Mouse (Mus musculus): ENCODE data around the gene Arx.
A peak's percentile ranks its signal among the peaks of the same experiment; 100 is the strongest.

Arx gene

DNA sequence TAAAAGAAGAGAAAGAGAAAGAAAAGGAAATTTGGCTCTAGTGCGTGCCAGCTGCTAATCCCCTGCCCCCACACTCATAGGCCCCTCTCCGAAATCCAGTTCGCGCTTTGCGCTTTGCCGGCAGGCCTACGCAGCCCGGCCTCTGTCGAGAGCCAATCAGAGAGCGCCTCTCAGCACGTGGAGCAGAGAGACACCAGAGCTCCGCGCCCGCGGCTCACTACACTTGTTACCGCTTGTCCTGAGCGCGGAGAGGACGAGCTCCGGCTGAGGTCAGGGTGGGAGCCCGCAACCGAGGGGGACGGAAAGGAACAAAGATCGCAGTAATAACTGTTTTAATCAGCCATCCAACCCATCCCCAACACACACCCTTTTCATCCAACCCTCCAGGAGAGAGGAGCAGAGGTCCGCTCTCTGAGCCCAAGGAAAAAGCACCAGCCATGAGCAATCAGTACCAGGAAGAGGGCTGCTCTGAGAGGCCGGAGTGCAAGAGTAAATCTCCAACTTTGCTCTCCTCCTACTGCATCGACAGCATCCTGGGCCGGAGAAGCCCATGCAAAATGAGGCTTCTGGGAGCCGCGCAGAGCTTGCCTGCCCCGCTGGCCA is at the start of gene Arx:
TSS of gene Arx (plus strand) at position 155 of the 603 bp plus-strand sequence.
- peak; percentile 54 for DNase-seq

DNA sequence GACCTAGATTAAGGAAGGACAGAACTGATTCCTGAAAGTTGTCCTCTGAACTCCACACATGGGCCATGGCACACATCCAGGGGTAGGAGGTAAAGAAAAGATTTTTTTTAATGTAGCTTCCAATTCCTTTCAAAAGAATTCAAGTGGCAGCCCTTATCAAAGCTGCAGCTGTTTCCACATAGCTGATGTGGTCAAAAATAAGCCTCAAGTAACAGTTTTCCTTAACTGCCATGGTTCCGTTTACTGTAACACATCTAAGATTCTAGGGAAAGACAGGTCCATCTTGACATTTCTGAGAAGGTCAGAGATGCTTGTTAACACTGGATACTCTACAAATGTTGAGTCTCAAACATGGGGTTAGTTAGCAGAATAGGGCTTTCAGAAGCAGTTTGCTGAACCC is 34.9 kb upstream of the Arx start:
- no peak for DNase-seq

DNA sequence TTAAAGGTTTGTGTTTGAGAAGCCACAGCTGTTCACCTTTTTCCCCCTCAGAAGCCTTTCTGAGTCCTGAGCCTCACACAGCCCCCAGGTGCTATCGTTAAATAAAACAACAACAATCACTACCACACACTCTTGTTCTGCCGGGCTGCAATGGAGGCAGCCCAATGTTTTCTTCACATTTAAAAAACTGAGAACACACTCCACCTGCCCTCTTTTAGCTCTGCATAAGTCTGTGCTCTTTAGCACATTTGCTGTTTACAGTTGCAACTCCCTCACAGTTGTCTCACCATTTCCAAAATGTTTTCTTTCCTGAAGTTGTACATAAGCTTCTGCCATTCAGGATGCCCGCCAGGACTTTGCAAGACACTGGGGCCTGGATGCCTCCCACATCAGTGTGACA is 10.6 kb upstream of the Arx start:
- no peak for DNase-seq

DNA sequence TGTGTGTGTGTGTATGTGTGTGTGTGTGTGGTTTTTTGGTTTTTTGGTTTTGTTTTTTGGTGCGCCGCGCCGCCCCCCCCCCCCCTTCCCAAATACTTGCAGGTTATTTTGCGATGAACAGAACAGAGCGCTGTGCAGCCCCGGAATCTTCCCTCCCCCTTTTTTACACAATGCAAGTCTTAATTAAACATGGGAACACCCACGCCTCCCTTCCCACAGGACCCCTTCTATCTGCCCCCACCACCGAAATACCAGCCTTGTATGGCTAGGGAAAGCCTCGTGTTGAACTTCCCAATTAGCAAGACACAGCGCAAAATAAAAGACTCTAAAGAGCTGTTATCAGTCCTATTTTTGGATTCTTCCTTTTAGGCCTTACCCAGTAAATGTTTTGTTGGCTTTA is 6.3 kb upstream of the Arx start:
- no peak for DNase-seq

DNA sequence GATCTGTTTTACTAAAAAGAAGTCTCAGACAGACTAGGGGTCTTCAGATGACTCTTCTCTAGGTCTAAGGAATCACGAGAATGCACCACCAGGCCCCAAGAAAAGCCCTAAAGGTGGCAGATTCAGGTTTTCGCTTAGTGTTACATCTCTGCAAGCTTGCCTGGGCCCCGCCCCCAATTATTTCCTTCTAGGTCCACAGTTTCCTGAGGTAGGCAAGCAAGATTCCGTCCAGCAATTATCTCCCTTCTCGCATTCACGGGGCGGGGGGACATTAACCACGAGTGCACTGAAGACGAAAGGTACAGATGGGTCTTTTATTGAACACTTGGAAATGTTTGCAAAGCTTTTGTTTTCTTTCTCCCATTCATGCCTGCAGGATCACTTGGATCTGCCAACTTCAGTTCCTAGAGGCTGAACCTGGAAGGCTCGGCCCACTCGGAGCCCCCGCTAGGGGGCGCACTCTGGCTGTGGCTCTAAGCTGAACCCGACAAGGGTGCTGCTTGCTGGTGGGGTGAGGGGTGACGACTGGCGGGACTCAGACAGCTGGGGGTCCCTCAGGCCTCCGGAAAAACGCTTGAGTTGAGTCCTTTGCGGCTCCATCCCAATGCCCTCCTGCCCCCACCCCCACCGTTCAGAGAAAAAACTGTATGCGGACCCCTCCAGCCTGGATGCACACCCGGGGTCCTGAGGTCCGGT is 5.1 kb upstream of the Arx start:
- DNase-seq, result peak; percentile 58

DNA sequence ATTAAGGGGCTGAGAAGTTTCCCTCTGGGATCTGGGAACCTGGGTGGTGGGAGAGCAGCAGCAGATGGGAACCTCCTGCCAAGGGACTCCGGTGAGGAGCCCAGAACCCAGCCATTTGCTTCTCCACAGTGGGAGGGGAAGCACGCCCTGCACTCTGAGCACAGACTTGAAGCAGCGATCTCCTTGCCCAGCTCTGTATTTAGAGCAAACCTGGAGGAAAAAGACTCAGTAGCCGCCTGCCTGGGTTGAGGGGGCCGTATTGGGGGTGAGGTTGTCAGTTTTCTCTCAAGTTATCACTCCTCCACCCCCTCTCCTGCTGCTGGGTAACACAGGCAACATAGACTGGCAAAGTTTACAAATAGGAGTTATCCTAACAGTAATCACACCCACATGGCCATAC is 4.5 kb upstream of the Arx start:
- DNase-seq, result no peak

DNA sequence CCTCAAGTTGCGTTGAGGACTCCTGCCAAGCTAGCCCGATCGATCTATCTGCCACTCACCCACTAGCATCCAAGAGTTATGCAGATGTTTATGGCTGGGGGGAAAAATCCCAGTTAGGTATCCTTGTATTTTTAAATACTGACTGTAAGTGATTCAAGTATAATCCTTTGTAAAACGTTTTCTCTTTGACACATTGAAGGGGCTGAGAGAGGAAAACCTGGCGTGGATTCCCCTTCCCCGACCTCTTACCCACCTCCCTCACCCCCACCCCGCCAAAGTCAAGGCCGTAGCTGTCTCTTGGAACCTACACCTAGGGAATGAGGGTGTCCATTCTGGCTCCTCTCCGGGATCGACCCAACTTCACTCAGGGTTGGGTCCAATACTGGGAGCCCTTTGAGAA is 1.2 kb upstream of the Arx start:
- no peak for DNase-seq

DNA sequence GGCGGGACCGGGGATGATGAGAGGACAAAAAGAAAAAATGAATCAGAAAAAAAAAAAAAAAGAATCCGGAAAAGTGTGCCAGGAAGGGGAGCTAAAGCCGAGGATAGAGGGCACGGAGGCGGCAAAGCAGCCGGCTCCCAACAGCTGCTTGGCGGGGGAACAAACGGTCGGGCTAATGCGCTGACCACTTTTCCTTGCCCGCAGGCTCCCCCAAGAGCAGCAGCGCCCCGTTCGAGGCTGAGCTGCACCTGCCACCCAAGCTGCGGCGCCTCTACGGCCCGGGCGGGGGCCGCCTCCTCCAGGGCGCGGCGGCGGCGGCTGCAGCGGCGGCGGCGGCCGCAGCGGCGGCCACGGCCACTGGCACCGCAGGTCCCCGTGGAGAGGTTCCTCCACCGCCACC is 2.1 kb downstream of the Arx start:
- no peak for DNase-seq

DNA sequence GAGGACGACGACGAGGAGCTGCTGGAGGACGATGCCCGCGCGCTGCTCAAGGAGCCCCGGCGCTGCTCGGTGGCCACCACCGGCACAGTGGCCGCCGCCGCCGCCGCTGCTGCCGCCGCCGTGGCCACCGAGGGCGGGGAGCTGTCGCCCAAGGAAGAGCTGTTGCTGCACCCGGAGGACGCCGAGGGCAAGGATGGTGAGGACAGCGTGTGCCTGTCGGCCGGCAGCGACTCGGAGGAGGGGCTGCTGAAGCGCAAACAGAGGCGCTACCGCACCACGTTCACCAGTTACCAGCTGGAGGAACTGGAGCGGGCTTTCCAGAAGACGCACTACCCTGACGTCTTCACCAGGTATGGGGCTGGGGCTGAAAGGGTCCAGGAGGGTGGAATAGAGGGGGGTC is 2.8 kb downstream of the Arx start:
- DNase-seq, result no peak

DNA sequence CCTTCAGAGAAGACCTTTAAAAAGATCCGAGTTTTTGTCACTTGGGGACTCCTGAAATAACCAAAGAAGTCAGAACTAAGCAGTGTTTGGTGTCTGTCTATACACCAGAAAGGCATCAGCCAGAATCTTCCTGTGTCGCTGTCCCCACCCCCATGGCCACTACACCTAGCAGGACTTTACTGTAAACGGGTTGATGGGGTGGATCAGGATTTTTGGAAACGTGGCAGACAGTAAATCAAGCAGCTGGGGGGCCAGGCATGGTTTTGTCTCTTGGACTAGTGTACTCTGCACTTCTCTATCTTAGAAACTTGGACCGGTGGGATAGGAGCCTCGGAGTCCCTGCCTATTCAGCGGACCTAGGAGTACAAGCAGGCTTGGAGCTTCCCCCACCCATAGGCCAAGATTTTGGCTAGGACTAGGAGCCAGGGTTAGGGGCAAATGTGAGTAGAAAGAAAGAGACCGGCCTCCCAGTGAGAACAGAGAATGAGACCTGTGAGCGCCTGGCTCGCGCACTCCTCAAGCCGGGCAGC is 3.7 kb downstream of the Arx start:
- no peak for DNase-seq

DNA sequence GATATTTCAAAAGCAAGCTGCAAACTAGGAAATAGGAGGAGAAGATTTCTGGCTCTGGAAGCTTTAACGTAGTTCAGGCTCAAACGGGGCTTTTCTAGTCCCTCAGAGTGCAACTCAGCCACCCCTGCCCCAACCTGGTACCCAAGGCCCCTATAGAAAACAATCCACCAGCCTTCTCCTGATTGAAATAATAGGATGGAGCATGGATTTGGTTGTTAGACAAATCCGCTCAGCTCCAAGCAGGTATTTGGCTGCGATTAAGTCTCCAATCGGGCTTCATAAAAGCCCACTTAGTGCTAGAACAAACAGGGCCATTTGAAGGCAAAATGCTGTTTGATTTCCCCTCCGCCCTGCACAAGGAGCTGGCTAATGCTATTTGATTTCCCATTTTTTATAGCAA is 5.8 kb downstream of the Arx start:
- DNase-seq, result no peak

DNA sequence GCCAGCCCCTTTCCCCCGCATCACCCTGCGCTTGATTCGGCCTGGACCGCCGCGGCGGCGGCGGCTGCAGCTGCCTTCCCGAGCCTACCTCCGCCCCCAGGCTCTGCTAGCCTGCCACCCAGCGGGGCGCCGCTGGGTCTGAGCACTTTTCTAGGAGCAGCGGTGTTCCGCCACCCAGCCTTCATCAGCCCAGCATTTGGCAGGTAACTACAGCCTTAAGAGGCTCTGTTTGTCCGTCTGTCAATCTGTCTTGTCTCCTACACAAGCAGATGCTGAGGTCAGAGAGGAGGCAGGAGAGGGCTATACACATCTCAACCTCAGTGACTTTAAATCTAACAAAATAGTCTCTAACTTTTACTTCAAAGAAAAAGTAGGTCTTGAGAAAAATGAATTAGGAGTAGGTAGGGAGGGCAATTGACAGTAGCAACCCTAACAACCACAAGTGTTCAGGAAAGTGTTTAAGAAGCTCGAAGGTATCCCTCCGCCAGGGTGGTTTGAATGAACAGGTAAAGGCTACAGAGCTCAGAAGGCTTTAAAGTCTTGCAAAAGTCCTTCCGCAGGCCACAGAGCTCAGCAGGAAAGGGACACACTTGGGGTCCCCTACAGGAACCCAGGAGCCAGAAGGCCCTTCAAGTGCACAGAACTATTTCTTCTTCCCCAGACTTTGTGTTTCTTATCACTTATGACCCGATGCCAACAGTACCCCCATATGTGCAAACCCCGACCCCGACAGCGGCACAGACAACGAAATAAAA is 8.7 kb downstream of the Arx start:
- no peak for DNase-seq

DNA sequence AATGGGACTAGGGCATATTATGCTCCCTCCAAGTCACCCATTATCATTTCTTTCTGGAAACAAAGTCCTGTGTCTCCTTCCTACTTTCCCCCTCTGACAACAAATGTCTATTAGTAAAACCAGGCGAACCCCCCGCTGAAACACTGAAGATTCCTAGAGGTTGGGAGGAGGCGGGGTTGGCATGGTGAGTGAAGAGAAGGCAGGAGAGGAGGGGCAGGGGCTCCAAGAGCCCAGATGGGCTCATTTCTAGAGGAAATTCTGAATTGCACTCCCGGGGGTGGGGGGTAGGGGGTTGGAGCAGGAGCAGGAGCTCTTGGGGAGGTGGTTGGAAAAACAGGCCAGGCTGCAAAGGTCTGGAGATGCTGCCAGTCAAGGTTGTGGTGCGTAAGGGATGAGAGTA is 9.6 kb downstream of the Arx start:
- DNase-seq, result no peak

DNA sequence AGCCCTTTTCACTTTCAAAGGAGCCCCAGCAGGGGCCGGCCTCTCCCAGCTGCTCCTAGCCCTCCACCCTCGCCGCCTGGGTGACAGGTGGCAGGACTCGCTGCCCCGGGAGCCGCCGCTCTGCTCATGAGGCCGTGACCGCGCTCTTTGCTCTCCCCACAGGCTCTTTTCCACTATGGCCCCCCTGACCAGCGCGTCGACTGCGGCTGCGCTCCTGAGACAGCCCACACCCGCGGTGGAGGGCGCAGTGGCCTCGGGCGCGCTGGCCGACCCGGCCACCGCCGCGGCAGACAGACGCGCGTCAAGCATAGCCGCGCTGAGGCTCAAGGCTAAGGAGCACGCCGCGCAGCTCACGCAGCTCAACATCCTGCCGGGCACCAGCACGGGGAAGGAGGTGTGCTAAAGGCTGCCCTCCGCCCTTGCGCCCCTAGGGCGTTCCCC is 10.8 kb downstream of the Arx start:
- DNase-seq, result no peak

DNA sequence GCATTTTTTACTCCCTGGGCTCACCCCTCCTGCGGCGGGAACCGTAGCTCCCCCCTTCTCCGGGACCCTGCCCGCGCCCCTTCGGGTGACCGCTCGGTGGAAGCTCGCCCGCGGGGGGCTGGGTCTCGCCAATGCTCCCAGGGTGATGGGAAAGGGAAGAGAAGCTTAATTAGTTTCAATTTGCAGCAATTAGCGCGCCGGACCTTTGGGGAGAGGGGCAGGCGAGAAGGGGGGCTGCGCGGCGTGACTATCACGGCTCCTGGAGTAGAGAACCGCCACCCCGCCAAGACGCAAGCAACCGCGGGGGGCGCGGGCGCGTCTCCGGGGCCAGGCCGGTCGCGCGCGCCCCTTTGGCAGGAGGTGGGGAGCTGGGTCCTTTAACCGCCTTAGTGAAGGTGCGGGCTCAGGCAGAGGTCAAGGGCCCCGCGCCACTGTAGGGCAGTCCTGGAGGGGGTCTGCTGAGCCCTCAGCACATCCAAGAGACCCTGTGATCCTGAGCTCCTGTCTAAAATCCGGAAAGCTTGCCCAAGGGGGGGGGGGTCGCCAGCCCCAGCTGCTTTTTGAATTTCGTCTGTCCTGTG is 12.9 kb downstream of the Arx start:
- no peak for DNase-seq

DNA sequence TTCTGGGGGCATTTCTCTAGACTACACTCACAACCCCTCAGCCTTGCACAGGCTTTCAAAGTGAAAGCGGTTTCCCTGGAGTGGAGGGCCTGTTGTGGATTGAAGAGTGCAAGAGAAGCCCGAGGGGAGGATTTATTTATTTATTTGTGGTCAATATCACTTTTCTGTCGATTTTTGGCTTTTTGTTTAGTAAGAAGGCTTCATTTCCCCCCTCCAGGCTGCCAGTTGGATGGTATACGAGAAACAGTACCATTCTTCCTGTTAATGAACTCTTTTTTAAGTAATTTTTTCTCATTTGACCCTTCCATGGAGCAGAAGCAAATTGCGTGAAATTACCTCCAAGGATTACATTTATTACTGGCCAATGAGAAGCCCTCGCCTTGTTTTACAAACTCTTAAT is 13.5 kb downstream of the Arx start:
- DNase-seq, result no peak

DNA sequence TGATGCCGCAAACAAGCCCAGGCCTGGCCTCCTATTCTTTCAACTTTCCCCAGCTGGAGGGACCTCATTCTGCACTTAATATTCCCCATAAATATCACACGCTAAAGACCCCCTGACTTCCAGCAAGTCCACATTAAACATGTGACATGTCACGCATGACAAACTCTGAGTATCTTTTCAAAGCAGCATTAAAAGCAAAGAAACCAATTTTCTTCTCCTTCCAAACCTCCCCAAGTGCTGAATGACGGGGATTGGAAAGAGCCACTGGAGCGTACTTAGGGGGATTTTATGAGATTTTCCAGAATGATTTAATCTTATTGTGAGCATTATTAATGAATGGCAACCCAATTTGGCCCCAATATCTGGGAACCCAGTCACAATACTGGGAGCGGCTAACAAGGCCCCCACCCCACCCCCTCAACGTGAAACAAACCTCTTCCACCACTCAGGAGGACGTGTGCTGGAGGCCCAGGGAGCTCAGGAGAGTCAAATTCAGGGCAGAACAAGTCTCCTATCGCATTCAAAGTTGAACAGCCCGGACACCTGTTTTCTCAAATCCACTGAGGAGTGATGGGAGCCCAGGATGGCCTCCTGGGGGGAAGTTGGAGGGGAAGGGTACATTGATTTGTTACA is 14.1 kb downstream of the Arx start:
- no peak for DNase-seq

DNA sequence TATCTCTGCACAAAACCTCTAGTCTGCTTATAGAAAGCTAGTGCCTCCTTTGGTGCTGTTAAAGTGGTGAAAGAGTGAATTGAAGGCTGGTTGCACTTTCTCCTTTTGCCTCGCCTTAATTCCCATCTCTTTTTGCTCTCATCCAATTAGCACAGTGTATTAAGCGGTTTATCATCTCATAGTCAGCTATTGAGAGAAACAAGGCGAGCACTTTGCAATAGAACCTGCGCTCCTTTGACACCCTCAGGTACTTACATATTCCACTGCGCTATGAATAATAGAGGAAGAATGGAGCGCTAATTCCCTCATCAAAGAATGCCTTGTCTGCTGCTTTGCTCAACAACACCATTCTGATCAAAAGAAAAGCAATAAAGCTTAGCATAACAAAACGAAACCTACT is 15.6 kb downstream of the Arx start:
- DNase-seq, result no peak

DNA sequence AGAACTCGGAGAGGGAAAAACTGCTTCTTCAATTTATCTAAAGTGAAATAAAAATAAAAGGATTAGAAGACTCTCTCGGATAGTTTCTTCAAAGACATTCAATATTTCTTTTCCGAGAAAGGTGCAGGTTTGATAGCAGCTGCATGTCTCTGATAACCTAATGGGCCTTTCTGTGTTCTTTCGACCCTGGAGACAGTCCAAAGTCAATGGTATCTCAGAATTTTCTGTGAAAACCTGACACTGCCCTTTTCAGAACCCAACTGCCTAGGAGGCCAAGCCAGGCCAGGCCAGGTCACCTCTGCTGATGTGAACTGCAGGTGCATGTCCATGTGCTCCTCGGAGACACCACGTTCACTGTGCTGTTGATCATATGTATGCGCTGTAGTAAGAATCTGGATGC is 19.5 kb downstream of the Arx start:
- no peak for DNase-seq

DNA sequence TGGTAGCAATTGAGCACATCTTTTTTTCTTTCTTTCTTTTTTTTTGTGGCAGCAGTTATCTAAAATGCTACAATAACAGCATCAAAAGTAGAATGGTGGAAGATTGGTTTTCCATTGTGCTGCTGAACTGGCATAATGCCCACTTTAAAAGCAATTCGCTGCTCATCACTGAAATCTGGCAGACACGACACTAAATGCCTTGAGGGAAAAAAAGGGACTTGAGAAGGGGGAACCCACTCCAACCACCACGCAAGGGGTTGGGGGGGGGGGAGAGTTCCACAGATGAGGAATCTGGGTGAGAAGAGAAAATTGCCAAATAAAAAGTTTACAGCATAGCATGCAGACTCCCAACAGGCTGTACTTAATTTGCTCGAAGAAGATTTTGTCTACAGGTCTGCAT is 31.3 kb downstream of the Arx start:
- DNase-seq, result no peak

DNA sequence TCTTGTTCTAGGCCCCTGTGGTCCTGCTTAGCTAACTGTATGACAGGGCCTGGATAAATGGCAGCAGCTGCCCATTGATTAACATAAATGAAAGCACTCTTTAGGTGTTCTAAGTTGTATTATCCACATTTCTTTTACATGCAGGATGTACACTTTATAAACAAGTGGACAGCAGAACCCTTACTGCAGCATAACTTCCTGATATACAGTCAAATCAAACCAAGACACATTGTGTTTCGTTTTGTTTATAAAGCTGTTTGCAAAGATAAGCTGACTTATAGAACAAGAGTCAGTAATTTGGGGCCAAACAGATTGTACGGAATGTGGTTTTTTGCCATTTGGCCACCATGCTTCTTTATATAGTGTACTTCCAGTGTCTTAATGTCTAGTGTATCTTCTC is 33.7 kb downstream of the Arx start:
- DNase-seq, result no peak

DNA sequence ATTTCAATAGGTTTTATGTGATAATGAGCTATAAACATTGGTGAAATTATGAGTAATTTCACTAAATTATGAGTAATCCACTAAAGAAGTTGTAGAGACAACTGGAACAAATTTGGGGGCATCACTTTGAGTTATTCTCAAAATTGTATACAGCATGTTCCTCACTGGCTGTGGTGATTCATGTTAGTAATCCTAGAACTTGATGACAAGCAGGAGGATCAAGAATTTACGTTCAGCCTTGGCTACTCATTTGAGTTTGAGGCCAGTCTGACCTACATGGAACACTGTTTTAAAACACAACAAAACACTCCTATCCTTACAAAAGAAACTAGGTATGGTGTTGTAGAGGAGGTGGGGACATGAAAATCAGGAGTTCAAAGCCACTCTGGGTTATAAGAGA is 35.1 kb downstream of the Arx start:
- DNase-seq, result no peak
